Mouse (Mus musculus): ENCODE data around the gene Sorl1.

- TF ChIP-seq CTCF (conservative IDR thresholded peaks at IDR 0.05; ENCODE audit: low read length): no peak
- no peak for TF ChIP-seq NANOG (IDR thresholded peaks at IDR 0.05; ENCODE audit: borderline replicate concordance, low read length)
- TF ChIP-seq POU5F1 (IDR thresholded peaks at IDR 0.05; ENCODE audit: borderline replicate concordance, low read length): no peak
These were observed 11.4 kb downstream of the Sorl1 start for GRCm38 (mm10) chr9:42112691-42113090.
